Mouse (Mus musculus) kidney, adult 2 months (tissue): ENCODE data around the gene Selenon.

Source experiments
- CTCF ChIP-seq: fragments of 200-500 bp; conservative IDR thresholded peaks from 2 replicates; pipeline ENCODE4 v1.5.1; 2011; ENCODE audit warnings: low read depth, mild to moderate bottlenecking, control low read depth, low read length, moderate library complexity, mixed read lengths; ENCODE audit not compliant: insufficient read depth, insufficient read length
- POLR2A ChIP-seq: fragments of 200-500 bp; IDR thresholded peaks from one replicate; pipeline ENCODE4 v1.6.1; 2011; ENCODE audit warnings: low read depth, low read length, control low read depth

DNA sequence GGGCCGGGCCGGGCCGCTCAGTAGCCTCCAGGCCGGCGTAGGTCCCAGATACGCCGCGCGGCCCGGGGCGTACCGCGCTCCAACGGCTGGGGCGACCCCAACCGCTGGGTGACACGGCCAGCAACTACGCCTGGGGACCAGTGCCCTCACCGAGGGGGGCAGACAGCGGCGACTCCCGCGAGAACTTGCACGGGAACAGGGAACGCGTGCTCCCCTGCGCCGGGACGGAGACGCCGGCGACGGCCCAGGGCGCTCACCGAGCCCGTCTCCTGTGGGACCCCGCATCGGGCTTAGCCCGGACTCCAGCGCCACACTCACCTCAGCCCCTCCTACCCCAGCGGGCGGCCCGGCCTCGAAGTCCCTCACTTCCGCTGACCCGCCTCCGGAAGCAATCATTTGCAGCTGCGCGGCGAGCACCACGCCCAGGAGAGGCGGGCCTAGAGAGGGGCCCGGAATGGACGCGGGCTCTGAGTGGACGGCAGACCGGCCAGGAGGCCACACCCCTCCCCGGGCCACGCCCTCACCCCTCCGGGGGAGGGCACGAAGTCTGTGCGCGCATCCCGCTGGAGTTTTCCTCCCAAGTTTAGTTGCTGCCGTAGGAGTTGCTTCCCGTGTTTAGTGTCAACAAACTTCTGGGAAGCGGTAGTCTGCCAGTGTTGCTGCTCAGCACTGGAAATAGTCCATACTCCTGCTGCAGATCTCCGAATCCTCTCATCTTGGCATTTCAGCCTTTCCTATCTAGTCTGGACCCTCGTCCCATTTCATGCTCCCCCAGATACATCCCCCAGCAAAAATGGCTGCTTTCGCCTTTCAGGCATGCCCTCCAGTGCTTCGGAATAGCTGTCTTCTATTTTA is 16.8 kb downstream of the Selenon start, which contains the start of gene Mtfr1l:
- TF ChIP-seq CTCF (no peak), POLR2A (no peak)
